Mouse (Mus musculus): ENCODE data around the gene H13. TPM values are rescaled to one million over a fixed set of nuclear protein-coding genes. Genes with fewer than 3 reads are reported as not detected.
"Not testable (repeated sequence)": the region's sequence is repeated elsewhere in the genome, so short reads cannot be mapped to it uniquely, and the experiment has no call there.

The H13 gene
- polyA plus RNA-seq, 1 experiment from 2014 or later: 90.7 TPM

GRCm38 (mm10) chr2:152636246-152637005, 32.8 kb upstream of the H13 start:
- peaks cover 33% of the 10 kb centered on the region for H3K27me3 ChIP-seq (ENCODE audit: poor library complexity, severe bottlenecking)
- H3K9me3 ChIP-seq: no peaks in the 10 kb centered on the region
- no peak overlapping the region for H3K27ac ChIP-seq
- H3K4me3 ChIP-seq: no peak overlapping the region
- 80% methylated on average over 23 of the region's 23 CpGs for WGBS
- peaks cover 23% of the 10 kb centered on the region for H3K4me1 ChIP-seq
- no peaks in the 10 kb centered on the region for H3K36me3 ChIP-seq (replicated peaks)
- DNase-seq (ENCODE audit: extremely low spot score, low spot score): no peak

GRCm38 (mm10) chr2:152637006-152637322, 32.3 kb upstream of the H13 start:
- H3K36me3 ChIP-seq (replicated peaks): no peaks in the 10 kb centered on the region
- no peak overlapping the region for H3K27ac ChIP-seq
- H3K27me3 ChIP-seq (ENCODE audit: poor library complexity, severe bottlenecking): peaks cover 33% of the 10 kb centered on the region
- no peaks in the 10 kb centered on the region for H3K9me3 ChIP-seq
- no peak overlapping the region for H3K4me3 ChIP-seq
- 93% methylated on average over 6 of the region's 6 CpGs for WGBS
- H3K4me1 ChIP-seq: peaks cover 23% of the 10 kb centered on the region
- no peak for DNase-seq (ENCODE audit: extremely low spot score, low spot score)

GRCm38 (mm10) chr2:152637381-152637780, 31.9 kb upstream of the H13 start:
- H3K27ac ChIP-seq: no peak overlapping the region
- peaks cover 30% of the 10 kb centered on the region for H3K27me3 ChIP-seq (ENCODE audit: poor library complexity, severe bottlenecking)
- no peaks in the 10 kb centered on the region for H3K9me3 ChIP-seq
- no peak for DNase-seq (ENCODE audit: extremely low spot score, low spot score)
- no peak overlapping the region for H3K4me3 ChIP-seq
- H3K4me1 ChIP-seq: peaks cover 23% of the 10 kb centered on the region
- 88% methylated on average over 4 of the region's 4 CpGs for WGBS
- H3K36me3 ChIP-seq (replicated peaks): no peaks in the 10 kb centered on the region

GRCm38 (mm10) chr2:152638865-152639264, 30.4 kb upstream of the H13 start:
- Histone ChIP-seq H3K4me1 (peaks cover 15% of the 10 kb centered on the region), H3K27me3 (ENCODE audit: poor library complexity, severe bottlenecking) (peaks cover 15% of the 10 kb centered on the region), H3K36me3 (replicated peaks) (no peaks in the 10 kb centered on the region), H3K27ac (peak overlapping the region; percentile 72; the same call in 1 of the 2 replicates), H3K4me3 (no peak overlapping the region), H3K9me3 (no peaks in the 10 kb centered on the region)
- DNase-seq (ENCODE audit: extremely low spot score, low spot score): no peak
- WGBS: 67% methylated on average over 6 of the region's 6 CpGs

- Histone ChIP-seq H3K4me1 (peaks cover 15% of the 10 kb centered on the region), H3K27ac (peak overlapping the region; percentile 72)
- DNase-seq (ENCODE audit: extremely low spot score, low spot score): no peak
These were observed 29.7 kb upstream of the H13 start for GRCm38 (mm10) chr2:152639406-152640113.

GRCm38 (mm10) chr2:152652901-152653620, 16.2 kb upstream of the H13 start:
- DNase-seq (ENCODE audit: extremely low spot score, low spot score): no peak
- Histone ChIP-seq H3K27me3 (ENCODE audit: poor library complexity, severe bottlenecking) (no peaks in the 10 kb centered on the region), H3K9me3 (no peaks in the 10 kb centered on the region), H3K27ac (no peak overlapping the region), H3K4me3 (no peak overlapping the region), H3K36me3 (replicated peaks) (no peaks in the 10 kb centered on the region), H3K4me1 (peaks cover 15% of the 10 kb centered on the region)
- WGBS: 78% methylated on average over 10 of the region's 10 CpGs

More at GRCm38 (mm10) chr2:152639406-152640113, 29.7 kb upstream of the H13 start:
- no peaks in the 10 kb centered on the region for H3K9me3 ChIP-seq
- H3K4me3 ChIP-seq: no peak overlapping the region
- H3K27me3 ChIP-seq (ENCODE audit: poor library complexity, severe bottlenecking): peaks cover 10% of the 10 kb centered on the region
- WGBS: 23% methylated on average over 11 of the region's 11 CpGs
- no peaks in the 10 kb centered on the region for H3K36me3 ChIP-seq (replicated peaks)

- no peaks in the 10 kb centered on the region for H3K36me3 ChIP-seq (replicated peaks)
- H3K9me3 ChIP-seq: no peaks in the 10 kb centered on the region
- WGBS: 60% methylated on average over 14 of the region's 14 CpGs
- no peak overlapping the region for H3K27ac ChIP-seq
- H3K27me3 ChIP-seq (ENCODE audit: poor library complexity, severe bottlenecking): no peaks in the 10 kb centered on the region
- H3K4me1 ChIP-seq: peaks cover 15% of the 10 kb centered on the region
- no peak overlapping the region for H3K4me3 ChIP-seq
- DNase-seq (ENCODE audit: extremely low spot score, low spot score): no peak
These were observed 15.2 kb upstream of the H13 start for GRCm38 (mm10) chr2:152653874-152654715.

- 68% methylated on average over 10 of the region's 10 CpGs for WGBS
- Histone ChIP-seq H3K27ac (no peak overlapping the region), H3K4me1 (peaks cover 15% of the 10 kb centered on the region), H3K27me3 (ENCODE audit: poor library complexity, severe bottlenecking) (no peaks in the 10 kb centered on the region), H3K36me3 (replicated peaks) (no peaks in the 10 kb centered on the region), H3K9me3 (no peaks in the 10 kb centered on the region), H3K4me3 (no peak overlapping the region)
- no peak for DNase-seq (ENCODE audit: extremely low spot score, low spot score)
These were observed 11.9 kb upstream of the H13 start for GRCm38 (mm10) chr2:152657398-152657797.

- H3K27me3 ChIP-seq (ENCODE audit: poor library complexity, severe bottlenecking): no peaks in the 10 kb centered on the region
- H3K9me3 ChIP-seq: no peaks in the 10 kb centered on the region
- no peaks in the 10 kb centered on the region for H3K4me1 ChIP-seq
- no peak overlapping the region for H3K4me3 ChIP-seq
- H3K36me3 ChIP-seq (replicated peaks): no peaks in the 10 kb centered on the region
- DNase-seq (ENCODE audit: extremely low spot score, low spot score): no peak
- WGBS: 85% methylated on average over 6 of the region's 6 CpGs
- no peak overlapping the region for H3K27ac ChIP-seq
These were observed 8.1 kb upstream of the H13 start for GRCm38 (mm10) chr2:152661163-152661562.

- WGBS: 88% methylated on average over 3 of the region's 3 CpGs
- peaks cover 17% of the 10 kb centered on the region for H3K4me1 ChIP-seq
- DNase-seq (ENCODE audit: extremely low spot score, low spot score); H3K27ac ChIP-seq; H3K9me3 ChIP-seq; H3K4me3 ChIP-seq; H3K27me3 ChIP-seq (ENCODE audit: poor library complexity, severe bottlenecking); H3K36me3 ChIP-seq (replicated peaks): not testable (repeated sequence)
These were observed 3.1 kb upstream of the H13 start for GRCm38 (mm10) chr2:152666191-152666590.

- peak overlapping the region; percentile 100 for H3K4me3 ChIP-seq
- WGBS: 1% methylated on average over 46 of the region's 46 CpGs
- H3K27me3 ChIP-seq (ENCODE audit: poor library complexity, severe bottlenecking): no peaks in the 10 kb centered on the region
- peak; percentile 79 for DNase-seq (ENCODE audit: extremely low spot score, low spot score)
- peaks cover 37% of the 10 kb centered on the region for H3K36me3 ChIP-seq (replicated peaks)
- H3K9me3 ChIP-seq: no peaks in the 10 kb centered on the region
- peaks cover 31% of the 10 kb centered on the region for H3K4me1 ChIP-seq
- peak overlapping the region; percentile 98 for H3K27ac ChIP-seq
These were observed 601 bp downstream of the H13 start for GRCm38 (mm10) chr2:152669639-152670484.

Data from forebrain, embryonic 10.5 days (tissue).